Mouse (Mus musculus) intestine, postnatal 0 days (tissue): Measurements from ENCODE around the gene Cr2. TPM values are rescaled to one million over a fixed set of nuclear protein-coding genes. Genes with fewer than 3 reads are reported as not detected.

Source experiments
- ATAC-seq: fragments of 200-750 bp; cut with Nextera tagmentation; 2 replicates; pipeline ENCODE4 v1.8.0; 2017; ENCODE audit warnings: mild to moderate bottlenecking, moderate TSS enrichment, moderate library complexity
- H3K27ac ChIP-seq: fragments of 300-500 bp; sonication (generic); 2 replicates; pipeline ENCODE4 v1.5.1; 2014; ENCODE audit warnings: mild to moderate bottlenecking, low read depth, low read length, moderate library complexity
- H3K27me3 ChIP-seq: fragments of 300-500 bp; sonication (generic); replicated peaks from 2 replicates; pipeline ENCODE4 v1.6.1; 2014; ENCODE audit warnings: low read length, mixed read lengths; ENCODE audit not compliant: control insufficient read depth, insufficient read depth
- H3K36me3 ChIP-seq: fragments of 300-500 bp; sonication (generic); 2 replicates; pipeline ENCODE4 v1.6.1; 2014; ENCODE audit warnings: mild to moderate bottlenecking, moderate library complexity; ENCODE audit not compliant: control insufficient read depth, insufficient read depth
- H3K4me1 ChIP-seq: fragments of 300-500 bp; sonication (generic); replicated peaks from 2 replicates; pipeline ENCODE4 v1.6.1; 2014; ENCODE audit warnings: antibody characterized with exemption, low read length, mixed read lengths; ENCODE audit not compliant: control insufficient read depth, insufficient read depth
- H3K4me2 ChIP-seq: fragments of 300-500 bp; sonication (generic); replicated peaks from 2 replicates; pipeline ENCODE4 v1.6.1; 2014; ENCODE audit warnings: low read depth, mild to moderate bottlenecking, moderate library complexity
- H3K4me3 ChIP-seq: fragments of 300-500 bp; sonication (generic); 2 replicates; pipeline ENCODE4 v1.5.1; 2014; ENCODE audit warnings: low read depth, low read length
- H3K9ac ChIP-seq: fragments of 300-500 bp; sonication (generic); 2 replicates; pipeline ENCODE4 v1.6.1; 2014; ENCODE audit warnings: mild to moderate bottlenecking, low read depth, low read length
- H3K9me3 ChIP-seq: fragments of 300-500 bp; sonication (generic); 2 replicates; pipeline ENCODE4 v1.6.1; 2016; ENCODE audit warnings: mixed run types; ENCODE audit not compliant: control insufficient read depth
- CTCF ChIP-seq: sonication (generic); IDR thresholded peaks from 2 replicates; pipeline ENCODE4 v1.5.1; 2016; ENCODE audit warnings: low read depth, mild to moderate bottlenecking, control low read depth, antibody characterized with exemption, moderate library complexity
- WGBS: fragments of 180-500 bp; shearing (Covaris S2); extraction: QIAGEN DNeasy Blood & Tissue Kit; methylation state at CpG from one replicate; pipeline ENCODE4 v1.1.7; 2014; 5-methylcytosine and 5-hydroxymethylcytosine counted together
- polyA plus RNA-seq: library from polyadenylated mRNA; unstranded; fragments of >200 nt; fragmentation: Nextera tagmentation; extraction: Ambion mirVana; gene quantifications from 2 replicates; pipeline ENCODE4 v1.2.1, GENCODE M21; 2015

Gene Cr2
- polyA plus RNA-seq, 1 experiment from 2014 or later: 0.08 TPM

GRCm38 (mm10) chr1:195100693-195101092 lies 75.8 kb downstream of the Cr2 start:
- Histone ChIP-seq H3K9ac (no peak overlapping the region), H3K4me2 (no peak overlapping the region), H3K36me3 (peaks cover 23% of the 10 kb centered on the region), H3K4me1 (no peaks in the 10 kb centered on the region), H3K4me3 (no peak overlapping the region), H3K27ac (no peak overlapping the region), H3K27me3 (no peaks in the 10 kb centered on the region), H3K9me3 (no peaks in the 10 kb centered on the region)
- no peak for TF ChIP-seq CTCF
- ATAC-seq: peak; percentile 55
- 24% methylated on average over 4 of the region's 4 CpGs for WGBS

GRCm38 (mm10) chr1:195098004-195098403 lies 78.5 kb downstream of the Cr2 start:
- H3K27ac ChIP-seq: peak overlapping the region; percentile 83
- H3K36me3 ChIP-seq: peaks cover 9% of the 10 kb centered on the region; the same call in 1 of the 2 replicates
- H3K4me3 ChIP-seq: no peak overlapping the region
- no peak overlapping the region for H3K9ac ChIP-seq
- H3K9me3 ChIP-seq: no peaks in the 10 kb centered on the region
- H3K4me1 ChIP-seq: no peaks in the 10 kb centered on the region
- no peaks in the 10 kb centered on the region for H3K27me3 ChIP-seq
- ATAC-seq: peak; percentile 76
- WGBS: 55% methylated on average over 1 of the region's 1 CpGs
- no peak overlapping the region for H3K4me2 ChIP-seq
- no peak for TF ChIP-seq CTCF

- 3% methylated on average over 14 of the region's 14 CpGs for WGBS
- H3K4me2 ChIP-seq: peak within 1 kb of the TSS; percentile 71
- H3K27me3 ChIP-seq: no peaks in the 10 kb centered on the region
- no peaks in the 10 kb centered on the region for H3K9me3 ChIP-seq
- TF ChIP-seq CTCF: no peak
- peak within 1 kb of the TSS; percentile 49 for H3K4me3 ChIP-seq
- H3K4me1 ChIP-seq: peaks cover 5% of the 10 kb centered on the region; the same call in 1 of the 2 replicates
- peak within 1 kb of the TSS; percentile 93 for H3K27ac ChIP-seq
- peak within 1 kb of the TSS; percentile 48; the same call in 1 of the 2 replicates for H3K9ac ChIP-seq
- H3K36me3 ChIP-seq: peaks cover under 1% of the 10 kb centered on the region; the same call in 1 of the 2 replicates
- peak; percentile 98 for ATAC-seq
Observed at GRCm38 (mm10) chr1:195092220-195092720, 84.2 kb downstream of the Cr2 start, which contains the start of gene Cd46. Gene Cd46 (minus strand): TSS chr1:195092249.

GRCm38 (mm10) chr1:195091699-195092219 lies 84.8 kb downstream of the Cr2 start:
- Histone ChIP-seq H3K9ac (peak overlapping the region; percentile 48; the same call in 1 of the 2 replicates), H3K27me3 (no peaks in the 10 kb centered on the region), H3K9me3 (no peaks in the 10 kb centered on the region), H3K4me2 (peak overlapping the region; percentile 71), H3K4me1 (peaks cover 5% of the 10 kb centered on the region; the same call in 1 of the 2 replicates), H3K36me3 (no peaks in the 10 kb centered on the region), H3K27ac (peak overlapping the region; percentile 93), H3K4me3 (peak overlapping the region; percentile 49)
- no peak for TF ChIP-seq CTCF
- ATAC-seq: peak; percentile 87
- WGBS: 14% methylated on average over 11 of the region's 11 CpGs

Other genes starting within 250 kb of the Cr2 start
- 32.8 and 35.4 TPM in 2 replicates for gene Cd34, start 237.9 kb downstream of the Cr2 start, polyA plus RNA-seq
- gene Cd46, start 84.5 kb downstream of the Cr2 start, polyA plus RNA-seq: 0.72 and 1.3 TPM in 2 replicates
- gene Cr1l, start 45.1 kb downstream of the Cr2 start, polyA plus RNA-seq: 69.5 and 70.5 TPM in 2 replicates